Mouse (Mus musculus): ENCODE measurements at regions not wholly inside any gene's neighbourhood (a gene's known extent, or its start where the extent isn't known, plus 50 kb on each side); places are given as distances from the start of the nearest gene placed in this dataset.

DNA sequence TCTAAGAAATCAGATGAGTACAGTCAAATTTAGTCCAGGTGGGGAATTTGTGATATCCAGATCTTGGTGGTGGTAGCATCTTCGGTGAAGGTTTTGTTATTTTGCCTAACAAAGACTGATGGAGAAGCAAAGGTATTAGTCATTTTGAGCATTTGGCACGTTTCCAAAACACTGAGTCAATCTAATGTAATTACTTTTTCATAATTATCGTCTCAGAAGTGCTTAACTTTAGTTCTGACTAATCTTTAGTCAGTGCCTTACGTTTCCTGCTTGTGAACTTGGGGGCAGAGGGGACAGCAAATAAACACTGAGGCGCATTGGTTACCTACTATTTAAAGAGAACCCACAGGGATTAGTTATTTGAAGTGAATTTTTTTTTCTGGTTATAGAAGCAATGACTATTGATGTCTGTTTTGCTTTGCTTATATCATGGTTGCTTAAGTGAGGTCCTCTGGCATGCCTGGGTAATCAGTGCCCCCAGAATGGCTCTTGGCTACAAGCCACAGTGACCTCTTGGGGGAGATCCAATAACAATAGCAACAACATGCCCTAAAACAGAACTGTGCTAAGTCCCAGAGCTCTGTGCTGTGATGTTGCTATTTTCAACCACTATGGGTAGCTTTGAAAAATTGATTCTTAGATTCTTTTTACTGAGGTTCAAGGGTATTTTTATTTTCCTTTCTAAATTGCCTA is 275.1 kb downstream of the Gpat3 start:
- no peak for ATAC-seq

DNA sequence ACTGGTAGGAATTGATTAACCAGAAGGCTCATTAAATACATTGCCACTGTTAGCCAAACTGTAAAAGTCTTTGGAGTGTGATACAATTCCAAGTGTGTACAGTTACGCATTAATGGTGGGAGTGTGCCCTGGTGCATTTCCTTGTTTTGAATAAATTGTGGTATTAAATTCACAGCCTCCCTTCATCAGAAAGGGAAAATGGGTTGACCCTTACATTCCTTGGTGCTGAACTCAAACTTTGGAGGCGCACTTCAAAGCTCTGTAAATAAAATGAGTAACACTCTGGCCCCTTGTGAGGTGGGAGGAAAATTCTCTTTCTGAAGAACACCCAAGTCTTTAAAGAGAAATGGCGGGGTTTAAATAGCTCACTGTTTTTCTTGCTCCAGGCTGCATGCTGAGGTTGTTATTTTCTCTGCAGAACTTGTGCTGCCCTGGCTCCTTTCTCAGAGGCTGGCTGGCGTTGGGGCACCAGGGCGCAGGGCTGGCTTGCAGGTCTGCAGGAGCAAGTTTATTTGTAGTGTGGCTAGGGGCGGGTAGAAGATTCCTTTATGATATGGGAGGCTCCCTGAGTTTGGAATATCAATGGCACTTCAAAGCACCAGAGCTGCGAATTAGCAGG is 266.7 kb downstream of the Gpat3 start:
- no peak for ATAC-seq

DNA sequence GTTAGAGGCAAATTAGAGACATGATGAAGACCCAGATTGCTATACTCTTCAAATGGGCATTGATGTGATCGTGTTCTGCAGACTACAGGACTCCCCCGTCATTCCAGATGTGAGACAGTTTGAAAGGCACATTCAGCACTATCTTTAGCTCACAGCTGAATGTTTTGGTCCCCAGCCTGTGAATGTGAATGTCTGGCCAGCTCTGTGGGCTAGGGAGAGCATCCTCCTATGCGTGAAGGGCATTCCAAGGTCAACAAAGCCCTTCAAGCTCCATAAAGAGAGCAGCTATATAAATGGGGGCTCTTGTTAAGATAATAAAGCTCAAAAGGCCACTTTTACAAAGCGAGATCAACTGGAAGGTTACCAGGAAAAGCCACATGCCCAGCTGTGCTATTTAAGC is 266.1 kb downstream of the Gpat3 start:
- no peak for ATAC-seq

- no peak for ATAC-seq
Observed at GRCm38 (mm10) chr5:101100975-101101699, 255.6 kb downstream of the Gpat3 start.

- ATAC-seq: no peak
Observed at GRCm38 (mm10) chr5:101091027-101091598, 245.6 kb downstream of the Gpat3 start.

DNA sequence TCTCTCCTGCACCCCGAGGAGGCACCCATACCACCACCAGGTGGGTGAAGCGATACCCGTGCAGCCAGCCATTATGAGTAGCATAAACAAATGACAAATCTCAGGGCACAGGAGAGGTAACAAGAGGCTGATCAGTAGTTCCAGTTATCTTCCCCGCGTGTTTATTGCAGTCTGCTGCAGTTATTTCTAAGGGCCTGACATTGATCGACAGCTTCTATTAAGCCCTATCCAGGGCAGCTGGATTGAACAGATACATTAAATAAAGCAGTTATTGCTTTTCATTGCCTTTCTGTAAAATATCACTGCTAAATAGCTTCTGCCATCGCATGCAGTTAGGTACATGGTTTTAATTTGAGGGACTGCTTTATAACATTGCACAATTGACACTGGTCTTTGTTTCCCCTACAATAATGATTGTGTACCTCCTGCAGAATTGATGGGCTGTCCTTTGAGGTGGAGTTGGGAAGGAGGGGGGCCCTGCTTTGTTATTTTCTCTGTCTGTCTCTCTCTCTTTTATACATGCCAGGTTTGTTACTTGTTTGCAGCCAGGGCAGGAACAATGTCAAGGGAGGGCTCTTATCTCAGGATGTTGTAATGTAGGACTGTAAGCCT is 245.0 kb downstream of the Gpat3 start:
- ATAC-seq: no peak

- ATAC-seq: no peak
Observed at GRCm38 (mm10) chr5:101085199-101085598, 239.7 kb downstream of the Gpat3 start.

- ATAC-seq: no peak
Observed at GRCm38 (mm10) chr5:101082611-101083010, 237.1 kb downstream of the Gpat3 start.

DNA sequence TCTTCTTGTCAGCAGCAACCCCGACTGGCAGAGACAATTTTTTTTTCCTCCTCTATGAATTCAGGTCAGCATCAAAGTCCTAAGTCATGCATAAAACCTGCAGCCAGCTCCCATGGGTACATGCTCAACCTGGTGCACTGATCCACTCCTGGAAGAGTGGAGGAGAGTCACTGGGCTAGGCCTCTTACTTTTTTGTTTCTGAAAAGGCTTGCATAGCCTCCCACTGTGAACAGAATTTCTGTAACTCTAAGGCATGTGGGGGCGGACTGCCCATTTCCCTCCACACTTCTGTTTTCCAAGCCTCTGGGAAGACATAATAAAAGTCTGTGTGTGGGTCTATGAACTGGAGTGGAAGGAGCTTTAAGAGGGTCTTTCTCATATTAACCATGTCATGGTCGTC is 218.8 kb downstream of the Gpat3 start:
- no peak for ATAC-seq

GRCm38 (mm10) chr5:101063254-101063653 is 217.7 kb downstream of the Gpat3 start:
- ATAC-seq: no peak

- no peak for ATAC-seq
Observed at GRCm38 (mm10) chr5:101051591-101051990, 206.1 kb downstream of the Gpat3 start.

DNA sequence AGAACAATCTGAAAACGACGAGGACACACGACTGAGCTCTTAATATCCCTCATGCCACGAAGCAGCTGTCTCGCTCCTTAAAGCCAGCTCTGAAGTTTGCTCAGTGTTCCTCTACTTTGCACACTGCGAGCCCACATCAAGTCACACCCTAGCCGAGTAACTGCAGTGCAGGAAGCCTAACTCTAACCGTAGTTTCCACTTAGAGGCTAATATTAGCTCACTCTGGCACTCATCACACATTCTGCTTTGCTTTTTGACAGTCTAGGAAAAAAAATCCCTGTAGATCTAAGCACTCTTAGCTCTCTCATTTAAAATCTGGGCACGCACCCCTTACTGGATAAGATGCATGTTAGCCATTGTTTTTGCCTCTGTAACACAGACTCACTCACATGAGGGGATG is 195.0 kb downstream of the Gpat3 start:
- ATAC-seq: no peak

GRCm38 (mm10) chr5:101032968-101033367 is 187.5 kb downstream of the Gpat3 start:
- no peak for ATAC-seq

GRCm38 (mm10) chr5:101032147-101032900 is 186.8 kb downstream of the Gpat3 start:
- ATAC-seq: no peak

DNA sequence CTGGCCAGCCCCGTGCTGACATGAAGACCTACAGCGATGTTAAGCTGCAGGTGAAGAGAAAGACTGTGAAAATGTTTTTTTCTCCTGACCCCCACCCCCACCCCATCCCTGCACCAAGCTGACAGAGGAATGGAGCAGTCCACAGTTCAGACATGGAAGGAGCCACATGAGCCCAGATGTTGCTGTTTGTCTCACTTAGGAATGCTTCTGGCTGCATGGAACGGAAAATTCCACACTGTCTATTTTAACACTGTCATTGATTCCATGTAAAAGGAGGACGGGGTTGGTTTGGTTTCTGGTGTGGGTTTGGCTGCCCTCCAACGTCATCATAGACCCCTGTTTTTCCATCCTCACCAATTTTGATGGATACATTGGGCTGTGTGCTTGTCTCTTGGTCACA is 179.3 kb downstream of the Gpat3 start:
- ATAC-seq: no peak

- no peak for ATAC-seq
Observed at GRCm38 (mm10) chr5:101023784-101024183, 178.3 kb downstream of the Gpat3 start.

DNA sequence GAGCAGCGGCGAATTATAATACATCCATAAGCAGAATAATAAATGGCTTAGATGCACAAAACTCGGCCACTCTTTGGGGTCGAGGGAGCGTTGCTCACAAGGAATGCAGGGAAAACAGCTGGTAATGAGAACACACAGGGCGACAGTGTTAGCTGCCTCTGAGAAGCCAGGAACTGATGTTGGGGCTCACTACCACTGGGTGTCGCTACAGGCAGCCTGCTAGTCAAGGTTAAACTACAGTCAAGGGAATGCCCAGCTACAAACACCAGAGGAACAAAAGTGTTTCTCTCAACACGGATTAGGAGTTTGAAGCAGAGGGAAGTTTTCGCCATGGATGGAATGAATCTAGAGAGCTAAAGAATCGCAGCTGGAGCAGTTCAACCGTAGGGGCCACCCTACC is 175.3 kb downstream of the Gpat3 start:
- no peak for ATAC-seq

- no peak for ATAC-seq
Observed at GRCm38 (mm10) chr5:101013844-101014243, 168.3 kb downstream of the Gpat3 start.

GRCm38 (mm10) chr5:101005216-101005615 is 159.7 kb downstream of the Gpat3 start:
- no peak for ATAC-seq

- no peak for ATAC-seq
Observed at GRCm38 (mm10) chr5:101000436-101000835, 154.9 kb downstream of the Gpat3 start.

DNA sequence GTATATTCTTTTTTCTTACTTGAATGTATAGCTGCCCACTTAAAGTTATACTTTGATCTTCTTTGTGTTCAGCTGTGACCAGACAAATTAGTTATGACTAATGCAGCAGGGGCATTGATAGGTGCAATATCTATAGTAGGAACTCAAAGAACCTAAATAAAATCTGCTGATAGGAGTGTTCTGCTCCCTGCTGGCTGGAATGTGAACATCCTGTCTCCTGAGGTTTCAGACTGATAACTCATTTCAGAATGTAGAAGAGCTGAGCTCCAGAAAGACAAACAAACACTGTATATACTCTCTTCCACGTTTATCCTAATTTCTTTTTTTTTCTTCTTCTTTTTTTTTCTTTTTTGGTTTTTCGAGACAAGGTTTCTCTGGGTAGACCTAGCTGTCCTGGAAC is 146.9 kb downstream of the Gpat3 start:
- no peak for ATAC-seq

DNA sequence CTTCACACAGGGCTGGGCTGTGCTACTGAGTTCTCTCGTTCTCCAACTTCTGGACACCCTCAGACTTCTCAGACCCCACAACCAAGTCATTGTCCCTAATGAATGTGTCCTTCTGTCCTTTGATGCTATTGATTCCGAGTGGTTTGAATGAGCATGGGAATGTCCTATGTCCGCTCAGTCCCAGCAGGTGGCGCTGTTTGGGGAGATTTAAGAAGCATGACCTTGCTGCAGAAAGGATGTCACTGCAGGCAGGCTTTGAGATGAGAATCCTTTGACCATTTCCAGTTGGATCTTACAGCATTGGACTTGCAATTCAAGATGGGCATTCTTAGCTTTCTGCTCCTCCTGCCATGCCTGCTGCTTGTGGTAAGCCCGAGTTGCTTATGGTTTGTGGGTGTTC is 146.1 kb downstream of the Gpat3 start:
- ATAC-seq: no peak

DNA sequence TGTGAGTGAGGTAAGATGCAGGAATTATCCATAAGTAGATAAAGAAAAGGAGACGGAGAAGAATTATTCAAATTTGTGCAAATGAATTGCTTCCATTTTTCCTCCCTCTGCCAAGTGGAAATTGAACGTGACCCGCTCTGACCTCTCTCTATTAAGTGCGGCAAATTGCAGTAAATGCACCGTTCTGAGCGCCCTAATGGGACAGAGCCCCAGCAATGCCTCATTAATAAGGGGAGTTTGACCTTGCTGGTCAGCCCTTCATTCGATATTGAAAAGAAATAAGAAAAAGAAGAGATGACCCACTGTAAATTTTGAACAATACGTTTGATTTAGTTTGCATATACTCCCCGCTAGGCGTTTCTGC is 137.0 kb downstream of the Gpat3 start:
- no peak for ATAC-seq
